Mouse (Mus musculus): ENCODE measurements at regions not wholly inside any gene's neighbourhood (a gene's known extent, or its start where the extent isn't known, plus 50 kb on each side); places are given as distances from the start of the nearest gene placed in this dataset.

DNA sequence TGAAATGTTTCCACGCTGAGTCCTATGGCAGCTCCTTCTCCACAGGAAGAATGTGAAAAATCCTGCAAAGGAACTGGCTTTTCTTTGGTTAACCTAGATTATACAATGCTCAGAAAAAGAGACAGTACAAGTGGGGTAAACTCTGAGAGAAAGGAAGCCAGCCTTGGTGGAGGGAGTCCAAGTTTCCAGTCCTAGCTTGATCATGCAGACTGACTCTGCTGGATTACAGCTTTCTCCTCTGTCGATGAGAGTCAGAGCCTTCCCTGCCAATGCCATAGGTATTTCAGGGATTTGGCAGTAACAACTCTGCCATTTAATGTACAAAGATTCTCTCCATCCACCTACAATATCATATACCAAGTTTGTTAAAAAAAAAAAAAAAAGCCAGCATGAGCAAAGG is 343.3 kb downstream of the Kcnj2 start:
- H3K9ac ChIP-seq (ENCODE audit: control insufficient read depth, low read depth, low read length, poor library complexity, severe bottlenecking): no peak overlapping the region
- DNase-seq (ENCODE audit: low read depth, low spot score): no peak
- H3K79me2 ChIP-seq (ENCODE audit: control insufficient read depth, insufficient read depth, low read length, poor library complexity): no peaks in the 10 kb centered on the region; the same call in 1 of the 2 replicates
- H3K4me3 ChIP-seq (ENCODE audit: control insufficient read depth in 1 of 2, insufficient read depth in 1 of 2, low read depth in 2 of 2, low read length in 2 of 2): no peak overlapping the region
- no peaks in the 10 kb centered on the region for H3K9me3 ChIP-seq (replicated peaks; ENCODE audit: insufficient read depth, low read length)
- no peaks in the 10 kb centered on the region for H3K27me3 ChIP-seq (ENCODE audit: control insufficient read depth in 1 of 2, insufficient read depth in 2 of 2, low read length in 2 of 2)
- no peaks in the 10 kb centered on the region for H3K36me3 ChIP-seq (ENCODE audit: control insufficient read depth in 1 of 2, insufficient read depth in 2 of 2, low read length in 2 of 2)
- H3K27ac ChIP-seq (ENCODE audit: control insufficient read depth, low read depth, low read length): no peak overlapping the region
- TF ChIP-seq UBTF (IDR thresholded peaks at IDR 0.05; ENCODE audit: borderline replicate concordance, insufficient read depth, low read depth, low read length) (no peak), JUND (IDR thresholded peaks at IDR 0.05; ENCODE audit: low read depth, low read length) (no peak)
- H3K4me1 ChIP-seq (ENCODE audit: control insufficient read depth in 1 of 2, insufficient read depth in 2 of 2, low read length in 2 of 2): no peaks in the 10 kb centered on the region

DNA sequence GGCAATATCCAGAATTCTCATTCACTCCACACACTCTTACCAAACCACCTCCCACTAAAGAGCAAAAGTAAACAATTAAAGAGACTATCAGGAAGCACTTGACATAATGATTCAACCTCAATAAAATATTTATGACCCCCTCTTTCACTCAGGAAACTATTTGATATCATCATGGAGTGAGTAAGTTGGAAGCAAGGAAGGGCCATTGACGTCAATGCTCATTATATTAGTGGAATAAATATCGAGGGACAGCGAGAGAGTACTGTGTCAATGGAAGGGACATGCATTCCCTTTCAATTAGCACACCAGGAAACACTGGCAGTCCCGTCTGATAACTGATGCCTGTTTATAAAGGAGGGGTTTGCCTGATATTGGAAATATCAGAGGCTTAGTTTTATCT is 358.9 kb downstream of the Kcnj2 start:
- H3K27me3 ChIP-seq (ENCODE audit: control insufficient read depth in 1 of 2, insufficient read depth in 2 of 2, low read length in 2 of 2): no peaks in the 10 kb centered on the region
- H3K9ac ChIP-seq (ENCODE audit: control insufficient read depth, low read depth, low read length, poor library complexity, severe bottlenecking): no peak overlapping the region
- H3K4me3 ChIP-seq (ENCODE audit: control insufficient read depth in 1 of 2, insufficient read depth in 1 of 2, low read depth in 2 of 2, low read length in 2 of 2): no peak overlapping the region
- no peaks in the 10 kb centered on the region for H3K4me1 ChIP-seq (ENCODE audit: control insufficient read depth in 1 of 2, insufficient read depth in 2 of 2, low read length in 2 of 2)
- TF ChIP-seq KAT2A (conservative IDR thresholded peaks at IDR 0.05; ENCODE audit: low read depth, low read length) (no peak), MYB (IDR thresholded peaks at IDR 0.05; ENCODE audit: low read depth, low read length) (no peak), POLR2AphosphoS2 (IDR thresholded peaks at IDR 0.05; ENCODE audit: low read length) (no peak), CHD1 (IDR thresholded peaks at IDR 0.05; ENCODE audit: low read depth, low read length) (no peak), TBP (IDR thresholded peaks at IDR 0.05; ENCODE audit: low read depth, low read length) (no peak), ETS1 (IDR thresholded peaks at IDR 0.05; ENCODE audit: low read depth, low read length) (no peak), NELFE (IDR thresholded peaks at IDR 0.05; ENCODE audit: low read depth, low read length) (no peak), MAFK (IDR thresholded peaks at IDR 0.05; ENCODE audit: borderline replicate concordance, low read depth, low read length) (no peak), ZNF384 (IDR thresholded peaks at IDR 0.05; ENCODE audit: low read depth, low read length) (no peak), NRF1 (IDR thresholded peaks at IDR 0.05; ENCODE audit: insufficient read depth, low read depth, low read length, poor library complexity, severe bottlenecking) (no peak), POLR2AphosphoS5 (IDR thresholded peaks at IDR 0.05; ENCODE audit: borderline replicate concordance, low read depth, low read length) (no peak), MAX (IDR thresholded peaks at IDR 0.05; ENCODE audit: low read length) (no peak), TAL1 (IDR thresholded peaks at IDR 0.05; ENCODE audit: low read length) (no peak), GABPA (IDR thresholded peaks at IDR 0.05; ENCODE audit: low read depth, low read length) (no peak)
- no peak overlapping the region for H3K27ac ChIP-seq (ENCODE audit: control insufficient read depth, low read depth, low read length)
- no peak for DNase-seq (ENCODE audit: low read depth, low spot score)
- no peaks in the 10 kb centered on the region for H3K36me3 ChIP-seq (ENCODE audit: control insufficient read depth in 1 of 2, insufficient read depth in 2 of 2, low read length in 2 of 2)
- no peaks in the 10 kb centered on the region for H3K79me2 ChIP-seq (ENCODE audit: control insufficient read depth, insufficient read depth, low read length, poor library complexity)
- H3K9me3 ChIP-seq (replicated peaks; ENCODE audit: insufficient read depth, low read length): no peaks in the 10 kb centered on the region

DNA sequence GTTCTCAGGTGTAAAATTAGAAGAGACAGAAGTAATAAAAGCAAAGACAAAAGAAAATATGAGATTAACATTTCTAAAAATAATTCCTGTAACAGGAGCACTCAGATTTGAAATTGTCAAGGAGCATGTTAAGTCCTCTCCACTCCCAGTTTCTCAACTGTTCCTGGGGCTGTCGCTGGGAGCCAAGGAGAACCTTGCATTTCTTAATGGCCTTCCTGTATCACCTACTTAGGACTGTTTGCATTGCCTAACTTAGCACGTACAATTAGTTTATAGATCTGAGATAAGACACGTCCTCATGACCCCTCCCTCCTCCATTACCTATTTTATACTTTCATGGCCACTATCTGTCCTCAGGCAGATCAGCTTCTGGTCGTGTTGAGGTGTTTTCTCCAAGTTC is 360.8 kb downstream of the Kcnj2 start:
- Histone ChIP-seq H3K9ac (ENCODE audit: control insufficient read depth, low read depth, low read length, poor library complexity, severe bottlenecking) (no peak overlapping the region), H3K4me3 (ENCODE audit: control insufficient read depth in 1 of 2, insufficient read depth in 1 of 2, low read depth in 2 of 2, low read length in 2 of 2) (no peak overlapping the region), H3K36me3 (ENCODE audit: control insufficient read depth in 1 of 2, insufficient read depth in 2 of 2, low read length in 2 of 2) (no peaks in the 10 kb centered on the region), H3K27ac (ENCODE audit: control insufficient read depth, low read depth, low read length) (no peak overlapping the region), H3K27me3 (ENCODE audit: control insufficient read depth in 1 of 2, insufficient read depth in 2 of 2, low read length in 2 of 2) (no peaks in the 10 kb centered on the region), H3K79me2 (ENCODE audit: control insufficient read depth, insufficient read depth, low read length, poor library complexity) (no peaks in the 10 kb centered on the region), H3K9me3 (replicated peaks; ENCODE audit: insufficient read depth, low read length) (no peaks in the 10 kb centered on the region), H3K4me1 (ENCODE audit: control insufficient read depth in 1 of 2, insufficient read depth in 2 of 2, low read length in 2 of 2) (no peaks in the 10 kb centered on the region)
- DNase-seq (ENCODE audit: low read depth, low spot score): no peak
- TF ChIP-seq TBP (IDR thresholded peaks at IDR 0.05; ENCODE audit: low read depth, low read length) (no peak), MAX (IDR thresholded peaks at IDR 0.05; ENCODE audit: low read length) (no peak), RCOR1 (IDR thresholded peaks at IDR 0.05; ENCODE audit: low read depth, low read length) (no peak), UBTF (IDR thresholded peaks at IDR 0.05; ENCODE audit: borderline replicate concordance, insufficient read depth, low read depth, low read length) (no peak), MAFK (IDR thresholded peaks at IDR 0.05; ENCODE audit: borderline replicate concordance, low read depth, low read length) (no peak), MEF2A (IDR thresholded peaks at IDR 0.05; ENCODE audit: extremely low read depth, insufficient replicate concordance, low read depth, low read length, poor library complexity, severe bottlenecking) (no peak), JUND (IDR thresholded peaks at IDR 0.05; ENCODE audit: low read depth, low read length) (no peak)
